Mouse (Mus musculus) cerebellum, adult 11 months (tissue): ENCODE measurements at regions not wholly inside any gene's neighbourhood (a gene's known extent, or its start where the extent isn't known, plus 50 kb on each side); places are given as distances from the start of the nearest gene placed in this dataset.

Experiments used
- DNase-seq: peaks from one replicate; pipeline ENCODE4 v3.0.0; 2022

DNA sequence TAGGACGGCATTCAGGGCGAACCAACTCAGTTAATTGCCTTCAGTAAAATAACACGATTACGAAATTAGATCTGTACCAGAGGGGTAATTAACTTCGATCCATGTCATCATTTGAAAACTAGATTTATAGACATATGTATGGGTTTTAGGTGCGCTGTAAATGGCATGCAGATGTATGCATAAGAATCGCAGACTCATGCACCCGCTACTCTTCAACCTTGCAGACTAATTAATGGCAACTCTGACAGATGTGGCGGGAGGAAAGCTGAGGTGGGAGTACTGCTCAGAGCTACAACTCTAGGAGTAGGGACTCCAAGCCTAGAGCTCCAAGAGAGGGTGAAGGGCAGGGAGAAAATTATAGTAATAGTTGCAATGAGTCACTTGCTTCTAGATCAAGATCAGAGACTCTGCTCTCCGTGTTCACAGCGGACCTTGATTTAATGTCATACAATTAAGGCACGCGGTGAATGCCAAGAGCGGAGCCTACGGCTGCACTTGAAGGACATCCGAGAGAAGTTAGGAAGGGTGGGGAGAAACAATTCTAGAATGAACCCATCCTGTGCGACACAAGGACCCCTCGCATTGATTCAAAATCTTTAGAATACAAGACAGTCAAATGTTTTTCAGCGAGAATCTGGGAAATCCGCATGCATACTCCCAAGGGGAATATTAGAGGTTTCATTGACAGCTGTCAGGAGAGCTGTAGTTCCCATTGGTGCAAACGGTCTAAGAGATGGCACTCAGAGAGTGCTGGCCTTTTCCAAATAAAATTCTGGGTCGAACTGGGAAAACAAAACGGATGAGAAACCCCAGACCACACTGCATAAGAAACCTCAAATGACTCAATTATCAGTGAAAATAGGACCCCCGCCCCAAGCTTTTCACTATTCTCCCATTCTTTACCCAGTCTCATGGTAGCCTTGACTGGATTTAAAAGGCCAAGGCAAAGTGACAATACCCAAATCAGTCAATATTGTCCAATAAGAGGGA lies 152.6 kb upstream of the Cypt12 start:
- no peak for DNase-seq

DNA sequence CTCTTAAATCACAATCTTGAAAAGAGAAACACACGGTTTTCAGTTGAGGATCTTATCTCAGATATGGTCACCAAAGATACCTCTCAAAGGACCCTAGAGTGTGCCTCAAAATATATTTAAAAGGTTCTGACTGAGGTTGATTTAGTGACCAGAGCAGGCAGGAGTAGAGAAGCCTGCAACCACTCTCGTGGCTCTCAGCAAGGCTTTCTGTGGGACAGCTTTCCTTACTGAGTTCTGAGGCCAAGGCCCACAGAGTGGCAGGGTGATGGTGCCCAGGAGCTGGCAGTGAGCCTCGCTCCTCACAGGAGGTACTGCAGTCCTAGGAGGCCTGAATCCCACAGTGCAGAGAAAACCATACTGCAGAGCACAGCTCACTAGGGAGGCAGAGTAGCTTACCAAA lies 151.4 kb upstream of the Cypt12 start:
- DNase-seq: peak; percentile 39

DNA sequence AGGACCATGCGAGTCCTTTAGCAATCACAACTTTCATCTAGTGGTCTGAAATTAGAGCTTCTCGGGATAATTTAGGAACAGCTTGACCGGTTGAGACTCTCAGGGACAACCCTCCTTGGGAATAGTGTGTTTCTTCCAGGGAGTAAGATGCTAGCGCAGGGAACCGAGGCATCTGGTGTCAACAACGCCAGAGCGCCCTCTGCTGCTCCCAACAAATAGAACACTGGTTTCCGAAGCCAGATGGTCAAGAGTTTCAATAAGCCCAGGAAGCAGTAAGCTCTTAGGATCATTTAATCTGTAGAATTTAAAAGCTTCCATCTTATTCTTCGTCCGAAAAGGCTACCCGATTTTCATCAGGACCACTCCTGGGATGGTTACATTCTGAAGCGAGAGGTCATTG lies 149.8 kb upstream of the Cypt12 start:
- DNase-seq: peak; percentile 80

DNA sequence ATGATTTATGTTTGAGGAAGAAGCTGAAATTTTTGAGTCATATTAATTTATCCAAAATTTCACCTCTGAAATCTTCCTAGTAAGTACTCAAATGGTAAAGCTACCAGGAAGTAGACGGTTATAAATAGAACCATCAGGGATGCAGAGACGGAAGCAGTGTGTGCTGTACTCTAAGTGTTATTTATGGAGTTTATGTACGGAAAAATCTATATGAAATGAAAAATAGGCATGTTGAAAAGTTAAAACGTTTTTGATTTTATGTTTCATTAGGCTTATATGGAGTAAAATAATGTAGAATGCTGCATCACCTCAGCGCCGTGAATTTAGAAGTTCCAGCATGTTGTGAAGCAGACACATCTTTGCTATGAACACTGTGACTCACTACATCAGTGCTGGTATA lies 149.1 kb upstream of the Cypt12 start:
- DNase-seq: no peak

DNA sequence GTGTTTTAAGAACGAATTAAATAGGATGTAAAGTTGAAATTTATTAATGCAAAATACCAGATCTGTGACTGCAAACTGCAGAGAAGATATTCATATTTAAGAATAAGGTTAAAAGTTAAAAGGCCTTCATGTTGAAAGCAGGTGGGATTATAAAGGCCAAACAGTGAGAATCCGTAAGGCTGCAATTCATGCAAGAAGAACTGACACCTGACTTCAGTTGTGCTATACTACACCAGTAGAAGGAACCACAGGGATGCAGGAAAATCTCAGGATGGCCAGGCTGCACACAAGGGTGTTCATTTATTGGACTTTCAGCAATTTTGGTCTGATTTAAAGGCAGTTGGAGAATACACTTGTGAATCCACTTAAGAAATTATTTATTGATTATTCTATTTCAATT lies 147.4 kb upstream of the Cypt12 start:
- no peak for DNase-seq

DNA sequence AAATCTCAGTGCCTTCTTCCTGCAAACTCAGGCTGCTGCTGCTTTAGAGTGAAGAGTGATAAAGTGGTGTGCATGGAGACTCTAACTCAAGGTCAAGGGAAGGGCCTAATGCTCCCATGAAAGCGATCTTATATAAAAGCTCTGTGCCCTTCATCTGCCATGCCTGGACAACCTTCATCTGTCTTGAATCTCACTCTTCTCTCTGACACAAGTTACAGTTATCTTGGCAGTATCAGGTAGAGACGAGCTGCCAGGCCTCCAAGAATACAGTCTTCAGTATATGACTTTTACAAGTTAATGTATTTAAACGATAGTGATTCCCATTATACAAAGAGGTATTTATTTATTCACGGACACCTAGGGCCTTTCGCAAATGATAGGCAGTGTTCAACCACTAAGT lies 146.7 kb upstream of the Cypt12 start:
- no peak for DNase-seq

DNA sequence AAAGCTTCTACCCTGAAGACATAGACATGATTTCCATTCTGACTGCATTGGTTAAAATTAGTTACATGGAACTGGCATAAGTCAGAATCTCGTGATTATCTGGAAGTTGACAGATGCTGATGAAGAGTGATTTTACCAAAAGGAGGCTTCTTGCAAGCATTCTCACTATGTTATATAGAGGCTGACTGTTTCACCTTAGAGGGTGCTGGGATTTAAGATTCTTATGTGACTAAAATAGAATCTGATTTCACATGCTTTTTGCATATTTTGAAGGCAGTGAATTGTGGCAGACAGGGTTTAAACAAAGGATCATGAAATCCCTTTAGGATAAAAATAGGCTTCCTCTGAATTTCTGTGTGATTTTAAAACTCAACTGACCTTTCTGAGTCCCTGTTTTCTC lies 143.0 kb upstream of the Cypt12 start:
- DNase-seq: no peak

DNA sequence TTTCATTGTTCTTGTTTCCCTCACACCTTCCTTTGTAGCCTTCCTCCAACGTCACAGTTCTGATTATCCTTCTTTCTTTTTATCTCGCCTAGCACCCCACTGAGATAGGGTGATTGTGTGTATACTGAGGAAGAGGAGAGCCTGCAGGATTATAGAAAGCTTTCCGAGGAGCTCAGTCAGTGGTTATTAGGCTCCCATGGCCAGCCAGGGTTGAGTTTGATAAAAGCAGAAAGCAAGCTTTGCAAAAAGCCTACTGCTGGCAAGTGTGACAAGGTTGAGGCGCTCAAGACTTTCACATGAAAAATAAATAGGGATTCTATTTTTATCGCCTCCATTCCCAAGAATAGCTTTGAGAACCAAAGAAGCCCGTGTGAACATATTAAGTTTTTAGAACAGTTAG lies 136.9 kb upstream of the Cypt12 start:
- DNase-seq: no peak

DNA sequence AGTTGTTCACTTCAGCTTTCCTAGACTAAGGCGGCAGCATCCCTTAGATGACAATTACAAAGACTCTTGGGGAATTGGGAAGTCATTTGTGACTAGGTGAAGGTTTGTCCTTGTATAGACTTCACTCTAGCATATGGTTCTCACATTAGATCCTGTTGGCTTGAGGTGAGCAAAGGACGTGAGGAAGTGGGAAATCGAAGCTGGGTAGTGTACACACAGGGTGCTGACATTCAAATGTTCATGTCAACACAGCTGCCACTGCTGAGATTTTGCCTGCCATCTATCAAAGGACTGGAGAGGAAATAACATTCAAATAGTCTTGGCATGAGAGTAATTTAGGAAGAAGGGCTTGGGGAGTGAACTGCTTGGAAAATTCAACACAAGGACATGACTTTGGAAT lies 124.0 kb upstream of the Cypt12 start:
- DNase-seq: no peak

DNA sequence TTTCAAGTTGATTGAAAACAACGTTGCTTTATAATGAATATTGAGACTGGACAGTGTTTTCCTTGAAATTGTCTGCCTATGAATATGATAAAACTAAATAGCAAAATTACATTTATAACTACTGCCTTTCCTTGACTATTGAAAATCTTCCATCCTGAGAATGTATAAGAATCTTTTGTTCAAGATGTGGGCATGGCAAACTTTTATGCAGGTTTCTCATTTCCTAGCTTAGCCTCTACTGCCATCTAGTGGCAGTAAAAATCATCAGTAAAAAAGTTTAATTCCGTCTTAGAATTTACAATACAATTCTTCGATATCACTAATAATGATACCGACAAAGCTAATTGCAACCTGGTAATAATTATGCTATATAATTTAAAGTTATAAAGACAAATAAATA lies 123.5 kb upstream of the Cypt12 start:
- DNase-seq: no peak

DNA sequence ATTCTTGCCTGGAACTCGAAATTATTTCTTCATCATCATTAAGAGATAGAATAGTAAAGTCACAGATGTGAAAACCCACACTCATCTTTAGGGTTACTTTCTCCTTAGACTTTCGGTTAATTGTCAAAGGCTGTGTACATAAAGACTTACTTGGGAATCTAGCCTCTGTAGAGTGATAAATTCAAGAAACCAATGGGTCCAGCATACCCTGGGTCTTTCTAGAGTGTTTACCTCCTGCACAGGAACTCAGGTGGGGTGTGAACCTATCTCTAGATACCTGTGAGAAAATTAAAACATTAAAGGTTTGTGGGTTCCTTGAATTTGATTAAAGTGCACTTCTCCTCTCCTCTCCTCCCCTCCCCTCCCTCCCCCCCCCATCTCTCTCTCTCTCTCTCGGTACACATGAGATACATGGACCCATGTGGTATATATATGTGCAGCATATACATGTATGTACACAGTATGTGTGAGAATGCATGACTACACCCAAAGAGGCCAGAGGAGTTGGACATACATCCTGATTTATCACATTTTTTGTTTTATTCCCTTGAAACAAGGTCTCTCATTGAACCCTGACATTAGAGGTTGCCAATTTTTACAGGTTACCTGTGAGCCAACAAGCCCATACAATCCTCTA lies 122.8 kb upstream of the Cypt12 start:
- DNase-seq: no peak

DNA sequence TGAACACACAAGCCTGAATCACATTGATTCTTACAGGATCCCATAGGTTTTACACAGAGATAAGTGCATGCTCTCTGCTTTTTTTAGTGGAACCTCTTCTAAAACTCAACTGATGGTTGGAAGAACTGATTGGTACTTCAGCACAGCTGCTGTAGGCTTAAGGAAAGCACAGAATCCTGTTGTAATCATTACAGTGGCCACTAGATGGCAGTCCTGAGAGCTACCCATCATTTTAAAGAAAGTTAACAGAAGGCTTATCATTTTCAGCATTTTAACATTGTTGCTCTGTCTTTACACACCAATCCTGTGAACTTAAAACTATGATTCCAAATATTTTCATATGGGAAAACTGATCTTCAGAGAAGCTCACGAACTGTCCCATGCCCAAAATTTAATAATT lies 113.5 kb upstream of the Cypt12 start:
- peak; percentile 29 for DNase-seq

DNA sequence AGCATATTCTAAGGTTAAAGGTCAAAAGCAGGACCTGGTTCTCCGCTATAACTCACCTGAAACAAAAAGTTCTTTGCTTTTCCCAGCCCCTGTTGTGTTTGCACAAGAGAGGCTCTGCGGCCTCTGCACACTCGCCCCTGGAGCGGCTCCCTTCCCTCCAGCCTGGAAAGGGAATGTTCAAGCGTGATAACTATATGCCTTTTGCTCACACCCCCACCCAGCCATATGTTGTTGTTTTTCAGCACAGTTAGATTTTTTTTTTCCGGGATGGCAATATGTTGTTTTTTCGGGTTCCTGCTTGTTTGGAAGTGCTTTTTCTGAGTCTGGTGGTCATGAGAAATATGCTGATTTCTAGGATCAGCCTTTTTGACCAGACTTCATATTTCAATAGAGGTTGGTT lies 100.6 kb upstream of the Cypt12 start:
- DNase-seq: no peak

DNA sequence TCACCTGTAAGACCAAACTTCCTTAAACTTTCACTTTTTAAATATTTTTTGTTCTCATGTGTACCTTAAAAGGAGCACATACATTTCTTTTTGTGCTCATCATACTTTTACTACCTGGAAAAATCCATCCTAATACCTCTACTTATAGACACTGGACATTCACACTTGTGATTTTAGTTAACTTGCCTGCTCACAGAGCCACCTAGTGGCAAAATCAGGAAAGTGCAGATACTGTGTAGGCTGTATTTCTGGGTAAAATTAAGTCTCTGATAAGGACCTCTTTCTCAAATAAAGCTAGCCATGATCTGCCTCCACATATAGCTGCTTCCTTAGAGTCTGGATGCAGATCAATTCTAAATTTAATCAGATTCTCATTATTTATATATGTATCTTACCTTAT lies 100.0 kb upstream of the Cypt12 start:
- DNase-seq: no peak

DNA sequence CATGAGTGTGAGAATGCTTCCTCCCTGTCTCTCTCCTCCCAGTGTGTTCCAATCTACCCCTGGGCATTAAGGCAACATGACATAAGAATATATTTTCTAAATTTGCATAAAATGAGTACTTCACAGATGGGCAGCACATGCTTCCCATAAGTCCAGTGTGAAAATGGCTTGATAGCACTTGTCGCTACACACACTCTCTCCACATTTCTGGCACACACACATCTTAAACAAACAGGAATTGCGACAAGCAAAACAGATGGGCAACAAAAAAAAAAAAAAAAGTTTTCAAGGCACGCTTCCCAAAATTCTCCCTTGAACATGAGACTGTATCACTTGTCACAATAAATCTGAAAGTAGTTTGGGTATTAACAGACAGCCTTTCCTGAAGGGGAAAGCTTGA lies 85.8 kb upstream of the Cypt12 start:
- no peak for DNase-seq

DNA sequence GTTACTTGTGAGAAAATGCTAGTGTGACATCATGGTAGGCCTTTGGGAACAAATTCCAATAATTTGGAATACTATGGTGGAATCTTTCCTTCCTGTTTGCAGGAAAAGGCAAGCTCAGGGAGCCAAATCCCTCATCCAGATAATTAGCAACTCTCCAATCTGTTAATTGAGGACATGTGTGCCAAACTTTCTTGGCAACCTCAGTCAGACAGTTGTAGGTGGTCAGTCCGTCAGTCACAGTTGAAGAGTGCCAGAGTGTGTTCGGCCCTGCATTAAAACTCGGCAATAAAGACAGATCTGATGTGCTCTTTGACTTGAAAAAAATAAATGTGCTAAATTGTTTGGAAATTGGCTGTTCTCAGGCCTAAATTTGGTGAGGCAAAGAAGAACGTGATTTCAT lies 83.1 kb upstream of the Cypt12 start:
- DNase-seq: peak; percentile 8

DNA sequence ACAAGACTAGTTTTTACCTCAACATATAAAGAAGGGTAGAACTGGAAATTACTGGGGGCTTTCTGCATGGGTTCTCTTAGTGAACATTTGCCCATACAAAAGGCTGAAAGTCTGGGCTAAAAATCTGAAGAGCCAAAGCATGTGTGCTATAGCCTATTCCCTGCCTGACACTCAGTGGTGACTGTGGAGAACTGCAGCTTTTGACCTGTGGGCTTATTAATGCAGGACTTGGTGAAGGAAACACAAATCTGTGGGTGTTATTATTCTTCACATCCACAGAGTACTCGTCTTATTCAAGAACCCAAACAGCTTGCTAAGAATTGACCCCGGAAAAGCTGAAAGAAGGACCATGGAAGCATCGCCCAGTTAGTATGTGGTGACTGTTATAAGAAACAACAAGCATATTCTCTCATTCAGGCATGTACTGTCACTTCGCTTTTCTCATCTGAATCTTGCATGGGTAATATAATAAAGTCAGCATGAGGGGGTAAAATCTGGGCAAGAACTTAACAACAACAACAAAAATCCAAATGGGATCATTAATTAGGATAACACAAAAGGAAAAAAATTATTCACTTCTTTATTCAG lies 77.2 kb upstream of the Cypt12 start:
- DNase-seq: no peak

DNA sequence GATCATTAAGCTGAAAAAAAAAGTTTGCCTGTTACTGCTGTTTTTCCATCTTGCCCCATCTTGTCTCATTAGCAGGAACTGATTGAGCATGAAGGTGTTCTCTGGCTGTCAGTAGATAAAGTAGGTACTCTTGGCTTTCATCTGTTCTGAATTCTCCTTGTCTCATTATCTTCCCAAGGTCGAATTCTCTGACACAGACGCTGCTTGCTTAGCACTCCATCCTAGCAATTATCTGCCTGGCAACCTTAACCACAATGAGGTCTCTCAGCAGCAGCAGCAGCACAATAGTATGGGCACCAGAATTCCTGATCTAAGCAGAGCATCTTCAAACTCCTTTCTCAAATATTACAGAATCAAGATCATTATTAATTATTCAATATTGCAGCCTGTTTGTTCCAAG lies 52.3 kb upstream of the Cypt12 start:
- DNase-seq: no peak

DNA sequence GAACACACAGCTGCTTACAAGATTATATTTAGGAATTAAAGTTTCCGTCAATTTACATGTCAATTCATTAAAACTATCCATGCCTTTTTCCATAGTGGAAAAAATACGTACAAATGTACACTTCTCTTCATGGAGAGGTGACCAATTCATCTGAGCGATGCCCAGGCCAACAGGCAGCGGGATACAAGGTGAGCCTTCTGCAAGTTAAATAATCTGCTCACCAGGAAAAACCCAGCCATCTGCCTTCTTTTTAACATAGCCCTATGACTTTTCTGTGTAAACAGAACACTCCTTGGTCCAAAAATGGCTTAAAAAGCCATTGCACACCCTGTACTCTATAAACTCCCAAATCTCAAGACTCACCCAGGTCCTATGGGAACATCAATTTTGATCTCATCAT lies 51.5 kb upstream of the Cypt12 start:
- DNase-seq: peak; percentile 22
